Mouse (Mus musculus): Measurements from ENCODE around the gene Fancd2.

GRCm38 (mm10) chr6:113531840-113532404 is 440 bp downstream of the Fancd2 start:
- TF ChIP-seq GATA1 (IDR thresholded peaks at IDR 0.05; ENCODE audit: low read length): no peak
- TF ChIP-seq TAL1 (IDR thresholded peaks at IDR 0.05; ENCODE audit: low read length): no peak
